Mouse (Mus musculus) ES-Bruce4 (cell line): ENCODE measurements around the gene Bsdc1.

Experiments
- CTCF ChIP-seq: IDR thresholded peaks from one replicate; pipeline ENCODE4 v1.8.1; 2011; ENCODE audit warnings: low read depth, low read length
- POLR2A ChIP-seq: IDR thresholded peaks from one replicate; pipeline ENCODE4 v1.8.1; 2011; ENCODE audit warnings: low read length; ENCODE audit not compliant: insufficient read depth

- TF ChIP-seq POLR2A (no peak), CTCF (no peak)
Observed at GRCm38 (mm10) chr4:129502901-129503444, 41.6 kb downstream of the Bsdc1 start.
